Mouse (Mus musculus): ENCODE measurements around the gene Tbc1d22a.
A peak's percentile ranks its signal among the peaks of the same experiment; 100 is the strongest.

The Tbc1d22a gene

GRCm38 (mm10) chr15:86447251-86447650, 233.0 kb downstream of the Tbc1d22a start:
- DNase-seq (ENCODE audit: low spot score), result no peak

DNA sequence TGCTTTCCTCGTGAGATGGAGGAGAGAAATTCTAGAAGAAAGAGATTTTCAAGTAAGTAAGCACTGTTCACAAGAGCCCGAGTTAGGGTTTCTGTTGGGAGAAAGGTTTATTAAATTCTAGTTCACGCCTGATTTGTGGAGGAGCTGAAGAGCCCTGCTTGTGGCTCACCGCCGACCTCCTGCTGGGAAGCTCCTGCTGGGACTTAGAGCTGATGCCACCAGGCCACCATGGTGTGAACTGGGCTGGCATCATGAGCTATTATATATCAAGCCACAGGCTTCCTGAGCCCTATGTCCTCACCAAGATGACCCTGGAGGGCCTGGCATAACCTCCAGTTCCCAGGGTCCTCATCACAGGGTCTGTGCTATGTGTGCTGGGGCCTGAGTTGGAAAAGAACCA, 235.0 kb downstream of the Tbc1d22a start:
- no peak for DNase-seq (ENCODE audit: low spot score)

DNA sequence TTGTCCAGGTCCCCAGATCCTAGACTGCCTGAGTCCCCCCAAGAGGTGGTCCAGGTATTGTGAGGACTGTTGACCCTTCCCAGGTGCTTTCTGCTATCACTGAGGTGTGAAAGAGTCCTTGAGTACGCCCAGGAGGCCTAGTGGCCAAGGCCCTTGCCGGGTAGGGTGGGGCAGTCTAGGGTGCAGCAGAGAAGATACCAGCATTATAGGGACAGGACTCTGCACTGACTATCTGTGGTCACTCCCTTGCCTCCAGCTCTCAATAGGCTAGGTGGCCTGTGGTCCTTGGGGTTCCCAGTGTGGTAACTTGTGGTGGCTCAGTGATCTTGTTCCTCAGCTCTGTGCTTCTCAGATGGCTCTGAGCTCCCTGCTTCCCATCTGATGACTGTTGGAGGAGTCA, 235.5 kb downstream of the Tbc1d22a start:
- DNase-seq (ENCODE audit: low spot score), result no peak

DNA sequence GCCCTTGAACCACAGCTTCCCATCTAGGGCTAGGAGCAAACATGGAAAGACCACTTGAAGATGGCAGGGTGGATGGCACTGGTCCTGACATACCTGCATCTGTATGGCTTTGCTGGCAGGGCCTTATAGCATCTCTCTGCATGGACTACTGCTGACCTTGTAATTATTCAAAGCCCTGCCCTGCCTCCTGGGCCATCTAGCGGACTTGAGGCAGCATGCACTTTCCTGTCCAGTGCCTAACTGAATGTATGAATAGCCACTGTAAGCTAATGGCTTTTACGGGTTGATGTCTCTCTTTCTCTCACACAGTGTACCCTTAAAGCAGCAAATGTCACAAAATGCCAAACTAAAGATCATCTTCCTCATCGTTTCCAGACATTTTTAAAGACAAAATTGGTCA, 245.2 kb downstream of the Tbc1d22a start:
- DNase-seq (ENCODE audit: low spot score), result no peak

- no peak for DNase-seq (ENCODE audit: low spot score)
These were observed 248.4 kb downstream of the Tbc1d22a start for GRCm38 (mm10) chr15:86462636-86463035.

- no peak for DNase-seq (ENCODE audit: low spot score)
These were observed 253.8 kb downstream of the Tbc1d22a start for GRCm38 (mm10) chr15:86468082-86468481.

DNA sequence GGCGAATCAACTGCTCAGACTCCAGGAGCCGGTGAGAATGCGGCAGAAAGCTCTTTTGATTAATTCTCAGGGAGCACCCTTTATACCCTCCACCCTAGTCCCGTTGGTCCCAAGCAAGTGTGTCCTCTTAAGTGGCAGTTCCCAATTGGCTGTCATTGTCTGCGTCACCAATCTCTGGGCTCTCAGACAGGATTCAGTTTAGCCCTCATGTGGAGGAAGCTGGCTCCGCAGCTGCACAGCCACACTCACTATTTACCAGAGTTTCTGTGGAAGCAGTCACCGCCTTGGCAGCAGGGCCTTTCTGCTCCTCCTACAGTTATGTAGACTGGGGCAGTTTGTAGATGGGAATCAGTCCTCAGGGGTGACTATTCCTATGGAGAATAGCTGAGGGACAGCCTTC, 256.9 kb downstream of the Tbc1d22a start:
- DNase-seq (ENCODE audit: low spot score), result no peak

DNA sequence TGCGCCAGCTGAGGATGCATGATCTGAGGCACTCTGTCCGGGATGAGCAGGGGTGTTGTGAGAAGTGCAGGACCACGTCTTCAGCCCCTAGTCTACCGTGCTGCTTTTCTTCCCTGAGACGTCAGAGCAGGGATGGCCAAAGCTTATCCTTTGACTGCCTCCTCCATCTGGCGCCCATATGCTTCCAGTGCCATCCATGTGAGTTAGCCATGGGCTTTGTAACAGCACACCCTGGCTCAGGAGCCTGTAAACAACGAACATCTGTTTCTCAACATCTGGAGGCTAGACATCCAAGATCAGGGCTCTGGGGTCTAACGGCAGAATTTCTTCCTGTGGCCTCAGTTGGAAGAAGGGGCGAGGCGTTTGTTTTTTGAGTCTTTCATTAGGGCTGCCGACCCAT, 259.2 kb downstream of the Tbc1d22a start:
- DNase-seq (ENCODE audit: low spot score), result no peak

- no peak for DNase-seq (ENCODE audit: low spot score)
These were observed 260.7 kb downstream of the Tbc1d22a start for GRCm38 (mm10) chr15:86474951-86475350.

DNA sequence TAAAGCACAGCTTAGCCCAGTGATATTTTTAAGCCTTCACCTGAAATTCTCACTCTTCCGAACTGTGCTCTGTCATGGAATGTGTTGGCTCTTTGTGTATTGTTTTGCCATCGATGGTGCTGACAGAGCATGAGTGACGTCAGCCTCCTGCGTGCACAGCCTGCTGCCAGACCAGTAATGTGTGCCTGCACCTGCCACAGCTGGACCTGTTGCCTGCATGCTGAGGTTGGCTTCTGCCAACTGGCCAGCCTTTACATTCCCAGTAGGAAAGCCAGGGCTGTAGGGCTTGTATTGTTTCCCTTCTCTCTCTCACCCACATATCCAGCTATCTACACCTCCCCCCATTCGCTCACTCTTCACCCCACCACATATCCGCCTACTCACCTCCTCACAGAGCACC, 262.2 kb downstream of the Tbc1d22a start:
- DNase-seq (ENCODE audit: low spot score), result no peak

DNA sequence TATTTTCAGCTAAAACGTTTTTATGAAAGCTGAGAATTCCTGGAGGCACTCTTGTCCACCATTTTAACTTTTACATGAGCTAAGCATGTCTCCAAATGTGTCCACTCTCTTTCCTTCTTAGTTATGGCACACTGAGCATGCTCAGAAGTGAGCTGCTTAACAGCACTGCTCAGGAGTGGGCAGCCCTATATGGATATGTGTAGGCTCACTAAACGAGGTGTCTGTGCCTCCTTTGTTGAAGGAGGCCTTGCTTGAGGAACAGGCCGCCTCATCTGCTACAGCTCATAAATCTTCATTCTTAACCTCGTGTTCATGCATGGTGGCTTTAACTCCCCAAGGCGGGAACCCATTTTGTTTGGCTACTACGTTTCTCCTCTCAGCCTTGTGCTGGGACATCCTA, 262.8 kb downstream of the Tbc1d22a start:
- DNase-seq (ENCODE audit: low spot score), result no peak

GRCm38 (mm10) chr15:86477471-86477992, 263.3 kb downstream of the Tbc1d22a start:
- DNase-seq (ENCODE audit: low spot score), result no peak

GRCm38 (mm10) chr15:86478685-86479502, 264.6 kb downstream of the Tbc1d22a start:
- DNase-seq (ENCODE audit: low spot score), result no peak

GRCm38 (mm10) chr15:86482362-86482761, 268.1 kb downstream of the Tbc1d22a start:
- DNase-seq (ENCODE audit: low spot score), result no peak

- no peak for DNase-seq (ENCODE audit: low spot score)
These were observed 271.6 kb downstream of the Tbc1d22a start for GRCm38 (mm10) chr15:86485815-86486214.

DNA sequence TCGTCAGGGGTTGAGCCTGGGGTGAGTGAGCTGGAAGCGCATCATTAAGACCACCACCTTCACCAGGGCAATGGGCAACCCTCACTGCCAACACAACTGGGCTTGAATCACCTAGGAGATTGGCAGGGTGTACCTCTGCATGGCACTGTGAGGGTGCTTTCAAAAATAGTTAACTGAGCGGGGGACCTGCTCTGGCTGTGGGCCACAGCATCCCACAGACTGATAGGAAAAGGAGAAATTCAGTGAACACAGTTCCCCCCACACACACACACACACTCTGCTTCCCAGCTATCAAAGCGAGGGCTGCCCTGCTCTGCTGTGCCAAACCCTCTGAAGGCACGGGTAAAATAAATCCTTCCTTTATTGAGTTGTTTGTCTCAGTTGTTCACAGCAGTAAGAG, 273.1 kb downstream of the Tbc1d22a start:
- DNase-seq (ENCODE audit: low spot score), result no peak

- no peak for DNase-seq (ENCODE audit: low spot score)
These were observed 277.3 kb downstream of the Tbc1d22a start for GRCm38 (mm10) chr15:86491434-86492099.

DNA sequence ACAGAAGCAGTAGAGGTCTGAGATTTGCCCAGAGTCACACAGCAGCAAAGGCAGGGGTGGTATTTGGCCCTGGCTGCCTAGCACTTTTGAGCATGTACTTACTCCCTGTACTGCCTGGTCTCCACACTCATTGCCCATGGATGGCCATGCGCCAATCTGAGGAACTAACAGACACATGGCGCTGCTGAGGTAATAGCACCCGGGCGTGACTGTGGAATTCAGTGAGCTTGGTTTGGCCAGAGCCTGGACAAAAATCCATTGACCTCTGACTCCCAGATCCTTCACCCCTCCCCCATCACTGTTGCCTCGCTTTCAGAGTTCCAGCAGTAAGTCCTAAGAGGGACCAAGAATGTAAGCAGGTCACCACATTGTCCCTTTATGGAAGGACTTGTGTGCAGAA, 278.4 kb downstream of the Tbc1d22a start:
- DNase-seq (ENCODE audit: low spot score), result no peak

- DNase-seq (ENCODE audit: low spot score), result no peak
These were observed 281.9 kb downstream of the Tbc1d22a start for GRCm38 (mm10) chr15:86496209-86496608.

DNA sequence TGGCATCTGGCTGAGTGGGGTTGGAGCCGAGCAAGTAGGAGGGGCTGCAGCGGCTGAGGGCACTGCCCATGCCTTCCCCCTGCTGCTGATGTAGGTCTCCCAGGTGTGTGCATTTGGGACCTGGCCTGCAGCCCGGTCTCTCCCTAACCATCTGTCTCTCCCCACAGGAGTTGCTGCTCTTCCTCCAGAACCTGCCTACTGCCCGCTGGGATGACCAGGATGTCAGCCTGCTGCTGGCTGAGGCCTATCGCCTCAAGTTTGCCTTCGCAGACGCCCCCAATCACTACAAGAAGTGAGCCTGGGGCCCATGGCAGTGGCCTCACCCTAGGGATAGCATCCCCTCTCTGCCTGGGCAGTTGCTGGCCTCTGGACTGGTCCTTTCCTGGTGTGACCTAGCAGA, 282.4 kb downstream of the Tbc1d22a start:
- DNase-seq (ENCODE audit: low spot score), result no peak

DNA sequence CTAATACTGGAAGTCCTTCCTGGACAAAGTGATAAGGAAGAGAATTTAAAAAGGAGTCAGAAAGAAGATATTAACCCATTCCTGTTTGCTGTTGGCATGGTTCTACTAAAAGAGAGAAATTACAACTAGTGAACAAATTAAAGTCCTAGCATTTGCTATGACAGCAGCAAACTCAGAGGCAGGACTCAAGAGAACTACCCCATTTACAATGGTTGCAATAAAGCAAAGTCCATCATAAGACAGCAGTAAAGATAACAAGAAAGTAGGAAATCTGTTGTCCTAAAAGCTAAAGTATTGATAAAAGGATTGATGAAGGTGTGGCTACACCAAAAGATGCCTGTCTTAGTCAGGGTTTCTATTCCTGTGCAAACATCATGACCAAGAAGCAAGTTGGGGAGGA, 286.3 kb downstream of the Tbc1d22a start:
- no peak for DNase-seq (ENCODE audit: low spot score)

DNA sequence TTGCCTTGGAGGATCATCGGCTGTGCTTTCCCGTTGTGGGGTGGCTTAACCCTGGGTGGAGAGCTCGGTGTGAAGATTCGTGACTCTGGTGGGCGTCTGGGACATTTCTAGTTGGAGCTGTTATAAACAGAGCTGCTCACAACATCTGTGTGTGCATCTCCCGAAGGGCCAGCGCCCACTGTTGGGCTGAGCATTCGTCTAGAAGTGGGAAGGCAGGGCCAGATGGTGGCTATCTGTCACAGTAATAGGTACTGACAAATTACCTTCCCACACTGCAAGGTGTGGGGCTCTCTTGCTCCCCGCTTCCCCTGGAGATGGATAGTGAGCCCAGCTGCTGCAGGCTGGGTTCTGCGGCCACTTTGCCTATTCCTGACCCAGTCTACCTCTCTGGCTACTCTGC, 289.2 kb downstream of the Tbc1d22a start:
- peak; percentile 32 for DNase-seq (ENCODE audit: low spot score)

- DNase-seq (ENCODE audit: low spot score), result peak; percentile 29
These were observed 292.4 kb downstream of the Tbc1d22a start for GRCm38 (mm10) chr15:86506666-86507065.

All from testis, postnatal 10 days (tissue).